Mouse (Mus musculus) kidney, postnatal 25 days (tissue): ENCODE results near the gene Hist1h3g.

Source experiments
- DNase-seq, 2 experiments: peaks; one replicate each; pipeline ENCODE4 v3.0.0; 2021; ENCODE audit warnings: mixed read lengths in 2 of 2

The Hist1h3g gene

DNA sequence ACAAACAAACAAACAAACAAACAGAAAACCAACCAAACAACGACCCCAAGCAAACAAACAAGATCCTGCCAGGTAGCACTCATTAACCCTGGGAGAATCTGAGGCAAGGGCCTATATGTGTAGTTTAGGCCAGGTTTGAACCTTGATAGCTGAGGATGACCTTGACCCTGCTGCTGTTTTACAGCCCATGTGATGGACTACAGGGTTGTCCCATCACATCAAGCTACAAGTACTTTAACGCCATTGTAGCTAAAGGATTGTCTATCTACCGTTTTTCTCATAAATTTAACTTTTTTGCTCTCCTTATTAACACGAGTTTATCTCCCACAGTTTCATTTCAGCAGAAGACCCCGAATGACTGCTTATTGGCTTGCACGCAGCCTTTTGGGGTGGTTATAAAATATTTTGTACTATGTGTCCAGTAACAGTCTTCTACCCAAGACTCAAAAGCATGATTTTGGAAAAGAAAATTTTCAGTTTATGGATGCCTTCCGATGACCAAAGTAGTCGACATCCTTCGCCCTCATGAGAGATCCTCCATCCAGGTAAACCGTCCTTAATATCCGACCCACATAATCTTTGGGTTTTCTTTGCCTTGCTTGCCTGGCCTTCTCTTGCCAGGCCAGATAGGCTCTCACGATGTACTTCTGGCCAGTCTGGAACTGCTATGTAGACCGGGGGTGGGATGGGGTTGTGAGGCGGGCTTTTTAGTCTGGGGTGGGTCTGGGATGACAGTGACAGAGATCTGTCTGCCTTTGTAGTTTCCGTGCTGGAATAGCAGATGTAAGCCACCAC is 19.2 kb upstream of the Hist1h3g start:
- DNase-seq, result no peak

DNA sequence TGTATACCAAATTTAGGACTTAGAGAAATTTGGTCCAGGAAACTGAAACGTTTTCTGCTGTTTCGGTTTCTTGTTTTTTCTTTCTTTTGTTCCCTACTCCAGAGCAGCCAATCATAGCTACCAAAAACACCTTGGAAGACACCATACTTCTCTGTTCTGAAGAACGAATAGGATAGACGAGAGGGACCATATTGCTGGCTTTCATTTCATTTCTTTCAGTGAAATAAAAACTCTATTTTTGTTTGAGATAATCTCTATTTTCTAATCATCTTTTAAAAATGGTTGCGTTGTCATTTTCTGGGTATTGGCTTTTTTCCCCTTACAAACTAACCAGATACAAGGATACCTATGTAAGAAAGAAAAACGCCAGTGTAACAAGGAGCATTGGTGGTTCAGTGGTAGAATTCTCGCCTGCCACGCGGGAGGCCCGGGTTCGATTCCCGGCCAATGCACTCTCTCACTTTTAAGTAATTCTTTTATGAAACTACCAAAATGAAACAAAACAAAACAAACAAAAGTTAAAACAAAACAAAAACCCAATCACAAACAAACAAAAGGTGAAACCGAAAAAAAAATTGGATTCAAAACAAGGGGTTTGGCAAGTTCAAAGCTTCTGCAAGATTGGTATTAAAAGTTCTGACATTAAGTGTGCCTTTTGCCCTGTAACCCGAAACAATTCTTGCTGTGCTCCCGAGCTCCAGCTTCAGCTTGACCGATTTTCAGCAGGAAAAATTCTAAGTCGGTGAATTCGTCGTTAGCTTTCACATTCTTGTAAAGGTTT is 18.2 kb upstream of the Hist1h3g start:
- peak; percentile 80 to 91 for DNase-seq

DNA sequence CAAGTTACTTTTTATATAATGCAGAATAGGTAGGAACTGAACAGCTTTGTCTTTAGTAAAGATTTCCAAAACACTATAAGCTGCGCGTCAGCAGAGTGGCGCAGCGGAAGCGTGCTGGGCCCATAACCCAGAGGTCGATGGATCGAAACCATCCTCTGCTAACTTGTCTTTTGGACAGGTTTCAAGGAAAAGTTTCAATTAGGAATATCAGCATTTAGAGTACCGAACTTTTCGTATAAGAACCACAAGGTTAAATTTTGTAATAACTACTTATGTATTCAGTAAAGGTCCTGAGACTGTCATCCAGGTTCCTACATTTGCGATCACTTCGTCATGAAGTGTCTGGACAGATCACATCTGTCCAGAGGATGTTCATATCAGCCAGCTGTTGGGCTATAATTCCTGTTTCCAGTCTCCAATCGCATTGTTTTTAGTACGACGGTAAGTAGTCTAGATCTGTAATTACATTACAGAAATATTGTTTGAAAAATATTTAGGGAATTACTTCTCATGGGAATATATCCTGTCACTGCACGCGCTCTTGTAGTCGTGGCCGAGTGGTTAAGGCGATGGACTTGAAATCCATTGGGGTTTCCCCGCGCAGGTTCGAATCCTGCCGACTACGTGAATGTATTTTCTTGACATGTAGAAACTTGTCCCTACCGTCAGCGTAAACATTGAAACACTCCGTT is 17.5 kb upstream of the Hist1h3g start:
- DNase-seq, result peak; percentile 89 to 93

DNA sequence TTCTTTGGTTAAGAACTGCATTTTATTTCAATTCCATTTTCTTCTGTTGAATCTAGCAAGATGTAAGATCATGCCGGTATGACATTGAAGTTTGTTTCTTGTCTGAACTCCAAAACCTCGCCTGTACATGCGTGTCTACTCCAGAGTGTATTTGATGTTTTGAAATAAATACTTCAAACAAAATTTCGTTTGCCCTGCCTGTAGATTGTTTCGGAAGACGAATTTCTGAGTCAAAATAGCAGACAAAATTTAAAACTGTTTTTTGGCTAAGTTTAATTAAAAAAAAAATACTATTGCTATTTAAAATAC is 17.0 kb upstream of the Hist1h3g start:
- no peak for DNase-seq

DNA sequence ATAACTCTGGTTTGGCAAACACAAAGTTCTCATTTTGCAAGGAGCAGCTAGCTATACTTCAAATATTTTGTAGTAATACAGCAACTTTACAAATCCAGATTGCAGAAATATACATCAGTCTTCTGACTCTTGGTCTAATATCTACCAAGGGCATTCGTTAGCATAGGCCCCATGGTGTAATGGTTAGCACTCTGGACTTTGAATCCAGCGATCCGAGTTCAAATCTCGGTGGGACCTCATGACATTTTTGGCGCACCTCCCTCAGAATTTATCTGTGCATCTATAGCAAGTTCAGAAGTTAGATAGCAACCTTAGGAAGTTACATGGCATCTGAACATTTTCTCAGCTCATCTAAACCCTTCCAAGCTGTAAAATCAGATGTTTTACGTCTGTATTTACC is 16.3 kb upstream of the Hist1h3g start:
- DNase-seq, result peak; percentile 57 to 83

DNA sequence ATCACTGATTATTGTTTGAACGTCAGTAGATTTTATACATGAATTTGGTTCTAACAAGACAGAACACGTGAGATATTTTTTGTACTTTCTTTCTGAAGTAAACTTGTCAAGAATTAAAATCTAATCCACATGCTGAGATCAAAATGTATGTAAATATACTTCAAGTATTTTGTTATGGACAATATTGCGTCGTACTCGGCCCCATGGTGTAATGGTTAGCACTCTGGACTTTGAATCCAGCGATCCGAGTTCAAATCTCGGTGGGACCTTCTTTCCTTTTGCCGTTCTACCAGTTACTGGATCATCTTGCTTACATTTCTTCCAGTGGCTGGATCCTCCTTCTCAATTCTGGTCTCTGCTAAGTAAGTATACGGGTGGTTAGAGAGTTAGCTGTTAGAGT is 15.8 kb upstream of the Hist1h3g start:
- peak; percentile 74 to 81 for DNase-seq

DNA sequence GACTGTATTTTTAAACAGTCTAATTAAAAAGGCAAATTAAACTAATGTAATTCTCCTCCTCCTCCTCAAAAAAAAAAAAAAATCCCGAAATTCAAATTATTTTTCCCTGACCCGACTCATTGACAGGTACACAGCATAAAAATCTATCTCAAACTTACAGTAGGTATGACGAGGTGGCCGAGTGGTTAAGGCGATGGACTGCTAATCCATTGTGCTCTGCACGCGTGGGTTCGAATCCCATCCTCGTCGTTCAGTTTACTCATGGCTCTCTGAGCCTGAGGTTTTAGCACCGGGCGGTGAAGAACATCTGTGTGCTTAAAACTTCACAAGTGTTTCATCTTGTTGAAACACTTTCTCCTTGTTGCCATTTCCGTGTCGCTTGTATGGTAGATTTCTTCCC is 13.5 kb upstream of the Hist1h3g start:
- peak; percentile 79 to 85 for DNase-seq

DNA sequence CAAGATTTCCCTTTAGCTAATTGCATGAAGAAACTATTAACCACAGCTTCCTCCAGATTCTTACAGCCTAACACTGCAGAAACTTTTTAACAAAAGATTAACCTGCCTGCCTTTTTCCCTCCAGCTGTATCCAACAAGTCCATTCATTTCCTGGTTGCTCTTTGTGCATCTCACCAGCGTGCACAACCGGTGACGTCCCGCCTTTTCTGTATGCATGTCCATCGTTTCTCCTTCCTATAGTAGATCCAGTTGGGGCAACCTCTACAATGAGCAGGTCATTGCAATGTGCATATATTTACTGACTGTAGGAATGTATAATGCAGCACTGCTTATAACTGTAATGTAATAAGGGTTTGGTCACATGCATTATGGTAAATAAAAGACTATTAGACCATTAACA is 11.2 kb upstream of the Hist1h3g start:
- DNase-seq, result no peak

DNA sequence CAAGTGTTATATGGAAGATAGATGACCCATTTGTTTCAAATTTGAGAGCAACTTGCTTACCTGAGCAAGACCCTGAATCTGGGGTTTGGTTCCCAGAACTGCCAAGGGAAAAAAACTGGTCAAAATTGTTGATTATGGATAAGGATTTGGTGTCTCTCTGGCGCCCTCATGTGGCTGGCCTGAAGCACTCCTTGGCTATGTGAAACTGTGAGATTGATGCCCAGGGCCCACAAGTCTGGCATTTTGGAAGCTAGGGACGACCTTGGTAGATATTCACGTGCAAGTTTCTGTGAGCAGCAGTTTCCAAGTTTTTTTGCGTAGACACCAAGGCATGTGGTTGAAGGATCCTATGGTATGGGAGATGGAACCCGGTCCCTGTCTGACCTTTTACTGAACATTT is 10.6 kb upstream of the Hist1h3g start:
- DNase-seq, result peak; percentile 52 to 66

DNA sequence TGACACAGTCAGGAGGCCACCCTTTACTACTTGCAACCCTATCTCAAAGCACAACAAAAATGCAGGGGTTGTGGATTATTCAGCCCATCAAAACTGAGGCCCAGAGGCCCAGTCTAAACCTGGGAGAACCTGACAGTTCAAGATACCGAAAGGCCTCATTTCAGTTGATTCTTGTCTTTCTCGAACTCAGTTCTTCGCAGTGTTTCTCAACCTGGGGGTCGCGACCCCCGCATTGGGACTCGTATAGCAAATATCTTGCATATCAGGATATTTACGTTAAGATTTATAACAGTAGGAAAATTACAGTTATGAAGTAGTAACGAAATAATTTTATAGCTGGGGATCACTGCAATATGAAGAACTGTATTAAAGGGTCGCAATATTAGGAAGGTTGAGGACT is 9.3 kb upstream of the Hist1h3g start:
- no peak for DNase-seq

DNA sequence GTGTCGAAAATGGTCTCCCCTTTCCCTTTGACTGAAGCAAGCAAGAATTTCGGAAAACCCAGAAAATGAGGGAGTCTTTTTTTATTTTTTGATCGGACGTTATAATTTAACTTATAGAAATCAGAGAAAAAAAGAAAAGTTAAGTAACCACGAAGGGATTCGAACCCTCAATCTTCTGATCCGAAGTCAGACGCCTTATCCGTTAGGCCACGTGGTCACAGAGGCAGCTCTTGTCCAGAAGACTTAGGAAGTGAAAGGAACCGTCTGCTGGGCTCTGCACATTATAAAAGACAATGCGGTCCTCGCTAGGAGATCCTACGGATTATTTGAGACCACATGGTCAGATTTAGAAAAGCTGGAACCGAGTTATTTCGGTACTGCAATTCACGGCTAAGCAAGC is 8.9 kb upstream of the Hist1h3g start:
- peak; percentile 89 to 93 for DNase-seq

DNA sequence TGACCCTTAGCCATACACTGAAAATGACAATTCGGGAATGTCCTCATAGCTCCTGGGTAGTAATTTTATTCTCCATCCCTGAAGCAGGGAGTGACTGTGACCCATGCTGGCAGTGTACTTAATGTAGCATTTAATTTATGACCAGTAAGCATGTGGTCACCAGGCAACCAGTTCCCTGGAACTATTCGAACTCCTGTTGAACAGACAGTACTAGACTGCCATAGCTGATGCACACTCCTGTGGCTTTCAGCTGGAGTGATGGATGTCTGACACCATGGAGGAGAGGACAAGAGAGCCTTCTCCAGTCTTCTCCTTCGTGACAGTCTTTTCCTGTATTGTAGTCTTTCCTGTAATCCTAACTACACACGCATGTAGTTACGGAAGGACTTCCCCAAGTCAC is 6.2 kb upstream of the Hist1h3g start:
- DNase-seq, result no peak

DNA sequence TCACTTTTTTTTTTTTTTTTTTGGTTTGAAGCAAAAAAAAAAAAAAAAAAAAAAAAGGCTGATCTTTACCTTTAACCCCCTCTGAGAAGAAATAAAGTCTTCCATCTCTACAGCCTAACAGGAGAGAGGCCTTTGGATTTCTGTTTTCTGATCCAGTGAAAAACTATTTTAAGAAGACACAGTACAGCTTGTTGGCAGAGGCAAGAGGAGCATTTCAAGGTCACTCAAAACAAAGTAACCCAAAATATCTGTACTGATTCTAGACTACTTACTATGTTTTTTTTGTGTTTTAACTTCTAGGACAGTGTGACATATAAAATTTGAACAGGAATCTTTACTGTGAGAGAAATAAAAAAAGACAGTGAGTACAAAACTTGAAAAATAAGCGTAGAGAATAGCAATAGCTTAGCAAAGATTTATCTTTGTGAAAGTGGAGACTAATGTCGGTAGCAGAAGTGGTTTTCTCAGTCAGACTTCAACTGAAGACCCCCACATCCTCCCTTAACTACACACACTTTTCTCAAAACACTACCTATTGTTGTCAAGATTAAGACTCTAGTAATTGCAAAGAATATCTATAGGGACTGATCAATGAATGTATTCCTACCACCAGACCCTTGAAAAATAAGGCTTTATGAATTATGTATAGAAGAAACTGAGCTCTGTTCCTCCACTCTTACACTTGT is 5.6 kb upstream of the Hist1h3g start:
- DNase-seq, result no peak

DNA sequence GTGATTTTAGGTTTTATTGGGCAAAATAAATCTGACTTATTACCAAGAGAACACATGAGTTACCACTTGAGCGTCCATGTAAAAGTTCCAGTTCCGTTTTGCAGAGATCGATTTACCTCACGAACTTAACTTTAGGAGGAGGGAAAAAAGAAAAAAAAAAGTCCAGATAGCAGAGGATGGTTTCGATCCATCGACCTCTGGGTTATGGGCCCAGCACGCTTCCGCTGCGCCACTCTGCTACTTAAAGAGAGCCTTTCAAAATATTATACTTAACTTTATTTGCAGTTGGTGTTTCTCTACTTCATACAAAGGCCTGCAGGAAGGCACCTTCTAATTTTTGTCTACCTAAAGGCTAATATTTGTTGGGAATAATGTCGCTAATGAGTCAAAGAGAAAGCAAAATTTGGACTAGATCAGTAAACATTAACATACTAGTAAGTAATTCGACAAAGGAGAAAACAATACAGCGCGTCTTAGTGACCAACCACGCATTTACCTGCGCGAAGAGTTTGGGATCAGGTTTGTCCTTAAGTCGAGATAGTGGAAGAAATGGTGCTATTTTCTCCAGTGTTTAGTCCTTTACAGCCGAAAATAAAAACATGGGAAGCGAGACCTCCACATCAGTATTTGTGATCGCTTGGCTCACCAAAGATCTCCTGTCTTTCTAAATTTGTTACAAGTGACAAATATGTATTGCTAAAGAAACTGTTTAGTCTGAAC is 4.9 kb upstream of the Hist1h3g start:
- DNase-seq, result peak; percentile 62 to 66

DNA sequence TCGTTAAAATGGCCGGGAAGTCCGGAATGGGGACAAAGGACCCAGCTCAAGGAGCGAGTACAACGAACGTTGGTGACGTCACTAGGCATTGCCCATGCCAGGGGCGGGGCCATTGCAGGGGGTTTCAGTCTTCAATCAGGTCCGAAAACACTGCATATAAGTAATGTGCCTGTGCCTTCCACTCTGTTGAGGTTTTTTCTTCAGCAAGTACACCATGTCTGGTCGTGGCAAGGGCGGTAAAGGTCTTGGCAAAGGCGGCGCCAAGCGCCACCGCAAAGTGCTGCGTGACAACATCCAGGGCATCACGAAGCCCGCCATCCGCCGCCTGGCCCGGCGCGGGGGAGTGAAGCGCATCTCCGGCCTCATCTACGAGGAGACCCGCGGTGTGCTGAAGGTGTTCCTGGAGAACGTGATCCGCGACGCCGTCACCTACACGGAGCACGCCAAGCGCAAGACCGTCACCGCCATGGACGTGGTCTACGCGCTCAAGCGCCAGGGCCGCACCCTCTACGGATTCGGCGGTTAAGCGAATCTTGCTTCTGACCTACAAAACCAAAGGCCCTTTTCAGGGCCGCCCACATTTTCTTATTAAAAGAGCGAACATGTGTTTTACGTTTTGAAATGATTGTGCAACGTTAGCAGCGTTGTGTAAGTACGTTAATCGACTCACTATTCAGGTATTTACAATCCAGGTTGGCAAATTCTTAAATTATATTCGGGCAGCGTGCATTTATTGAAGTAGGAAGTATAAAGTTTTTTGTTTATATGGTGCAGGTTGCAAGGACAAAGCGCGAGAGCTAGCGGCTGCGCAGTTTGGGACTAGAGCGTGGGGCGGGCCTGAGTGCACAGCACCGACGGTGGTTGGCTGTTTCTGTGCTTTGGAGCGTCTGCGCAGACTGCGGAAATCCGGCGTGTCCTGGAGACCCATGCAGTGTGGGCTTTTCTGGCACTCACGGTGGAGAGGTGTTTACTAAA is 4.0 kb upstream of the Hist1h3g start, which contains the start of gene Hist1h4h:
TSS of gene Hist1h4h (plus strand) at position 150 of the 975 bp plus-strand sequence.
- peak; percentile 97 to 98 for DNase-seq

DNA sequence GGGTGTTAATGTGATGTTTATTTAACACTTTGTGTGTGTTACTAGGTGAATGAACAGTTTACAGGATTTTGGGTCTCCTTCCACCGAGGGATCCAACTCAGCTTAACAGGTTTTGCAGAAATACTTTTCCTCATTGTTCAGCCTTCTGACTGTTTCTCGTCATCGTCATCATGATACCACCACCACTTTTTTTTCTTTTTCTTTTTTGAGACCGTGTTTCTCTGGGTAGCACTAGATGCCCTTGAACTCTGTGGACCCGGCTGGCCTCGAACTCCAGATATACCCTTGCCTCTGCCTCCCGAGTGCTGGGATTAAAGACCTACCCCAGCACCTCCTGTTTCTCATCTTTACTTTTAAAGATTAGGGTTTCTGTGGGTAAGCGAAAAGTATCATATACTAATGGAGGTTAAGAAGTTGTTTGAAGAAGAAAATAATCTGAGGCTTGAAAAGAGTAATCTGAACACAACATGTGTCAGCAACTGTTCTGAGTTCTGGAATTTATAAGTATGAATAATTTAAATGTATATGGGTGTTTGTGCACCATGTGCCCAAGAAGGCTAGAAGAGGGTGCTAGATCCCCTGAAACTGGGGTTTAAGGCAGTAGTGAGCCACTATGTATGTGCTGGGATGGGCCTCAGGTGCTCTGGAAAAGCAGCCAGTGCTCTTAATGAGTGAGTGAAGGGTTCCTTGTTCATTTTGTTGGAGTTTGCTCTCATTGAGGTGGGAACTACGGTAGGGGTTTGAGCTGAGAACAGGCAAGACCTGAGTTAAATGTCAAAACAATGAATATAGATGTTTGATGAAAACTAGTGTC is 2.8 kb upstream of the Hist1h3g start:
- no peak for DNase-seq

DNA sequence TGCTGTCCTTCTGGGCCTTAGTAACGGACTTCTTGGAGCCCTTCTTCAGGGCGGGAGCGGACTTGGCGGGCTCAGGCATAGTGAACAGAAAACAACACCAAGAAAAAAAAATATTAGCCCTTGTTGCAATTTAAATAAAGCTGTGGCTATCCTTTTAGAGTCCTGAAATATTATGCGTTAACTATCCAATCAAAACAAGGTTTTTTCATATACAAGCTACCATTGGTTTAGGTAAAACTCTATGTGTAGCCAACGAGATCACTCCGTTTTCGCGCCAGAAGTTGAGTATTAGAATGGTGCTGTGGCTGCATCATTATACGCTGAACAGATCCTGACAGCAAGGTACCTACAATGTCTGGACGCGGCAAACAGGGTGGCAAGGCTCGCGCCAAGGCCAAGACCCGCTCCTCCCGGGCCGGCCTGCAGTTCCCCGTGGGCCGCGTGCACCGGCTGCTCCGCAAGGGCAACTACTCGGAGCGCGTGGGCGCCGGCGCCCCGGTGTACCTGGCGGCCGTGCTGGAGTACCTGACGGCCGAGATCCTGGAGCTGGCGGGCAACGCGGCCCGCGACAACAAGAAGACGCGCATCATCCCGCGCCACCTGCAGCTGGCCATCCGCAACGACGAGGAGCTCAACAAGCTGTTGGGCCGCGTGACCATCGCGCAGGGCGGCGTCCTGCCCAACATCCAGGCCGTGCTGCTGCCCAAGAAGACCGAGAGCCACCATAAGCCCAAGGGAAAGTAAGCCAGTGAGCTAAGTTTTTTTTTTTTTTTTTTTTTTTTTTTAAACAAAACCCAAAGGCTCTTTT is 1.5 kb upstream of the Hist1h3g start, which contains the start of gene Hist1h2af:
TSS of gene Hist1h2af (plus strand) at position 347 of the 808 bp plus-strand sequence.
- peak; percentile 69 to 84 for DNase-seq

DNA sequence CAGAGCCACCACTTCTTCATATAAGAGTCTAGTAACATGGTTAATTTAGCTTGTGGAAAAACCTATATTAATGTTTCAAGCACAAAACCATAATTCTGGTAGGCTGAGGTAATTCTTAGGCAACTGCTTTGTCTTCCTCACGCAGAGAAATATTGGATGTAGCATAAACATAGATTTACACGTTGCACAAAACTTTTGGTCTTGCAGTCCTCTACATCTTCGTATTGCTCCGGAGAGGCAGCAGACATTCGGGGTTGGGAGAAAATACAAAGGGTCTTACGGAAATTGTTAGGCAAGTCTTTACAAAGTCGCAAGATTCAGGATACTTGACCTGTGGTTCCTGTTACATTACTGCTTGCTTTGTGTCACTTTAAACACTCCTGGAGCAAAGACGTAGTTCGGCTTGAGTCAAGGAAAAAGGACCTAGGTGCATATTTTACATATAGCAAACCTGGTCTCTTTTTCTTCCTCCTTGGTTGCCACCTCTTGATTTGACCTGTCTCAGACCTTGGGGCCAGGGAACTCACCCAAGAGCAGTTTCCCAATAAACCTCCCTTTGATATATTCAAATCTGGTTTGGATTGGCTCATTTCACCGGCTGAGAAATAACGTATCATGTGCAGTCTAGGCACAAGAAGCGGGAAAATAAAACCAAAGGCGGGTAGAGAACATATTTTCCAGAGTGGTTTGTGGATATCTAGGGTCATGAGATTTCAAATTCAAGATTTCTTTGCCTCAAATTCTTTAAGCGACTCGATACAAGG is 672 bp upstream of the Hist1h3g start:
- DNase-seq, result peak in 1 of 2 experiments; percentile 5
